Mouse (Mus musculus) lung, adult 2 months (tissue): ENCODE data around the gene Atf6.

Experiments used
- CTCF ChIP-seq: fragments of 200-500 bp; IDR thresholded peaks from 2 replicates; pipeline ENCODE4 v1.5.1; 2011; ENCODE audit warnings: mild to moderate bottlenecking, low read length, control low read depth; ENCODE audit not compliant: insufficient read depth
- POLR2A ChIP-seq: fragments of 200-500 bp; IDR thresholded peaks from 2 replicates; pipeline ENCODE4 v1.6.1; 2011; ENCODE audit warnings: low read depth, mild to moderate bottlenecking, control low read depth, low read length, borderline replicate concordance; ENCODE audit errors: extremely low read depth

DNA sequence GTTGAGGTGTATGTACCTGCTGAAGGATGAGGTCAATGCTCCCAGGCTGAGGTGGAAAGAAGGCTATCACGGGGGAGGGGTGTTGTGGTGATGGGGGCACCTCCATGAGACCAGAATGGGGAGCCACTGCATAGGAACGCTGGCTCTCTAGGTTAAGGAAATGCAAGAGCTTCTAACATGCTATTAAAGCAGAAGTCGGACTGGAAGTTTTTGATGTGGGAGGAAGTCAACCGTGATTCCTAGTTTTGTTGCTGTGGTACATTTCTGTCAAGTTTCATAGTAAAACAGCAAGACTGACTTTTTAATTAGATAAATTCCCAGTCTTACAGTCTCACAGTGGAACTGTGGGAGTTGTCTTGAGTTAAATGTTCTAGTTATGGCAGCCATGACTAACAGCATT is 161.5 kb downstream of the Atf6 start:
- TF ChIP-seq CTCF (no peak), POLR2A (no peak)
